Mouse (Mus musculus) liver, embryonic 15.5 days (tissue): ENCODE results near the gene Morn4. TPM values are rescaled to one million over a fixed set of nuclear protein-coding genes. Genes with fewer than 3 reads are reported as not detected.

Source experiments
- ATAC-seq: fragments of 200-750 bp; cut with Nextera tagmentation; 2 replicates; pipeline ENCODE4 v1.8.0; 2017; ENCODE audit warnings: moderate number of reproducible peaks, mild to moderate bottlenecking, moderate library complexity; ENCODE audit not compliant: insufficient read depth
- H3K27ac ChIP-seq: fragments of 300-500 bp; sonication (generic); replicated peaks from 2 replicates; pipeline ENCODE4 v1.5.1; 2015; ENCODE audit warnings: mild to moderate bottlenecking, inconsistent platforms
- H3K27me3 ChIP-seq: fragments of 300-500 bp; sonication (generic); 2 replicates; pipeline ENCODE4 v1.6.1; 2015; ENCODE audit warnings: mild to moderate bottlenecking, inconsistent platforms
- H3K36me3 ChIP-seq: fragments of 300-500 bp; sonication (generic); replicated peaks from 2 replicates; pipeline ENCODE4 v1.6.1; 2015; ENCODE audit warnings: moderate library complexity, mild to moderate bottlenecking, inconsistent platforms
- H3K4me1 ChIP-seq: fragments of 300-500 bp; sonication (generic); replicated peaks from 2 replicates; pipeline ENCODE4 v1.6.1; 2015; ENCODE audit warnings: inconsistent platforms
- H3K4me2 ChIP-seq: fragments of 300-500 bp; sonication (generic); 2 replicates; pipeline ENCODE4 v1.6.1; 2015; ENCODE audit warnings: moderate library complexity, mild to moderate bottlenecking, inconsistent platforms
- H3K4me3 ChIP-seq: fragments of 300-500 bp; sonication (generic); replicated peaks from 2 replicates; pipeline ENCODE4 v1.5.1; 2015; ENCODE audit warnings: mild to moderate bottlenecking, inconsistent platforms
- H3K9ac ChIP-seq: fragments of 300-500 bp; sonication (generic); 2 replicates; pipeline ENCODE4 v1.6.1; 2015; ENCODE audit warnings: moderate library complexity, mild to moderate bottlenecking, inconsistent platforms
- H3K9me3 ChIP-seq: fragments of 300-500 bp; sonication (generic); replicated peaks from 2 replicates; pipeline ENCODE4 v1.6.1; 2016; ENCODE audit warnings: inconsistent platforms
- WGBS: fragments of 180-500 bp; shearing (Covaris S2); methylation state at CpG from one replicate; pipeline ENCODE4 v1.1.7; 2015; ENCODE audit warnings: mixed read lengths; ENCODE audit not compliant: insufficient replicate concordance; 5-methylcytosine and 5-hydroxymethylcytosine counted together
- polyA plus RNA-seq: library from polyadenylated mRNA; unstranded; fragments of >200 nt; fragmentation: Nextera tagmentation; extraction: Ambion mirVana; gene quantifications from 2 replicates; pipeline ENCODE4 v1.2.1, GENCODE M21; 2015

Morn4 gene
- polyA plus RNA-seq, 1 experiment from 2014 or later, result 1.4 TPM

DNA sequence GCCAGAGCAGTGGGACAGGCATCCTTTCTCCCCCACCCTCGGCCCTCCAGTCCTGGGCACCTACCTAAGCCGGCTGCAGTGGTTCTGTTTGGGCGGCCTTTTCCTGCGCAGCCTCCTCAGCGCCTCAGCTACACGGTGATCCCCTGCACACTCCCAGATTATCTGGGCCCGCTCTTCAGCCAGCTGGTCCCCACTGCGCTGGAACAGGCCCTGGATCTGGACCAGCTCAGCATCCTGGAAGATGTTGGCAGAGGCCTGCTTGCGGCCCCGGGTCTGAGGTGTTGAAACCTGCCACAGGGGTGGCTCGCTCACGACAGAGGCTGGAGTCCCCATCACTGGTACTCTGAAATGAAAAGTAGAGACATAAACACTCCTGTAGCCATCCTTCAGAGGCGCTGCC lies 38.5 kb upstream of the Morn4 start:
- Histone ChIP-seq H3K27me3 (no peaks in the 10 kb centered on the region; the same call in 1 of the 2 replicates), H3K4me1 (peaks cover 35% of the 10 kb centered on the region), H3K9ac (no peak overlapping the region), H3K27ac (no peak overlapping the region), H3K4me2 (no peak overlapping the region), H3K36me3 (peaks cover 27% of the 10 kb centered on the region), H3K4me3 (no peak overlapping the region), H3K9me3 (no peaks in the 10 kb centered on the region)
- ATAC-seq, result no peak
- 77% methylated on average over 13 of the region's 13 CpGs for WGBS

DNA sequence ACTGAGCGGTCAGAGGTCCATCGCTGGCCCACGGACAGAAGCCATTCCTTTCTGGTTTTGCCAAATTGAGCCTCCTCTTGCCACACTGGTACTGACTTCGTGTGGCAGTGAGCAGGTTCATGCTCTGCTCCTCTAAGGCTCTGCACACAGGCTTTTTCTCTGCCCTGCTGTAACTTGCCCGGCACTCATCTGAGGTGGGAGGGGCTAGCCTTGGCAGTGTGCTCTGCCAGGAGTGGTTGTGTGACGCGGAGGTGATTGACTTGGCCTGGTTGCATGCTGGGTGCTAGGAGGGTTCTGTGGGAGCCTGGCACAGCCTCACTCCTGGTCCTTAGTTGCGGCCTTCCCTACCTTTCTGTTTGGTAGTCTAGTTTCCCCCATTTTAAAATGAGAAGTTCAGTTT lies 34.3 kb upstream of the Morn4 start:
- no peak for ATAC-seq
- H3K36me3 ChIP-seq, result peaks cover 40% of the 10 kb centered on the region
- H3K27ac ChIP-seq, result no peak overlapping the region
- no peak overlapping the region for H3K9ac ChIP-seq
- no peaks in the 10 kb centered on the region for H3K27me3 ChIP-seq
- H3K4me1 ChIP-seq, result peaks cover 4% of the 10 kb centered on the region
- WGBS, result 74% methylated on average over 8 of the region's 8 CpGs
- no peak overlapping the region for H3K4me2 ChIP-seq
- H3K4me3 ChIP-seq, result no peak overlapping the region
- no peaks in the 10 kb centered on the region for H3K9me3 ChIP-seq

DNA sequence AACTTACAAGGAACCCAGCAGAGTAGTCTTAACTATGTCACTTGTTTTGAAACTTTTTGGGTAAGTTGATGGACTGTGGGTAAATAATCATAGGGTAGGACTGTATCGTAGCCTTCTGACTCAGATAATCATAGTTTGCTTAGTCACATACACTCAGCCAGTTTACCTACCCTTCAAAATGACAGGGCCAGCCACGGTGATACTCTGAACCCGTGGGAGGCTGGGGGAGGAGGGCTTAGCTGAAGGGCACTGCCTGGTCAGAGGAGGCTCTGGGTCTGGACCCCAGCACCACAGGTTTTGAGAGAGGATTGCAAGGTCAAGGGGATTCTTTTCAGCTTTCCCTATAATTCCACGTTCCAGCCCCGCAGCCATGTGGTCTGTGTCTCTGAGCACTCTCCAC lies 32.4 kb upstream of the Morn4 start:
- no peaks in the 10 kb centered on the region for H3K27me3 ChIP-seq
- peak; percentile 69 for ATAC-seq
- peaks cover 4% of the 10 kb centered on the region for H3K4me1 ChIP-seq
- H3K4me3 ChIP-seq, result no peak overlapping the region
- no peak overlapping the region for H3K9ac ChIP-seq
- H3K9me3 ChIP-seq, result no peaks in the 10 kb centered on the region
- WGBS, result 53% methylated on average over 5 of the region's 5 CpGs
- no peak overlapping the region for H3K4me2 ChIP-seq
- H3K36me3 ChIP-seq, result peaks cover 54% of the 10 kb centered on the region
- H3K27ac ChIP-seq, result no peak overlapping the region

DNA sequence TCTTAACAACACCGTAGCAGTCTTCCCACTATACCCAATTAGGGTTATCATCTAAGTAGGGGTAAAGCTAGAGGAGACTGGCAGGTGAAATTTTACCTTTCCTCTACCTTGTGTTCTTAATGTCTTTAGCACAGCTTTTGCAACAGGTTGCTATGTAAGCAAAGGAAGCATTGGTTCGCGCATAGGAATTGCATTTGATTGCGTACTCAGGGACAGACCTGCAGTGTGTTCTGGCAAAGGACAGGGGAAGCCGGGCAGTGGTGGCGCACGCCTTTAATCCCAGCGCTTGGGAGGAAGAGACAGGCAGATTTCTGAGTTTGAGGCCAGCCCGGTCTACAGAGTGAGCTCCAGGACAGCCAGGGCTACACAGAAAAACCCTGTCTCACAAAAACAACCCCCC lies 32.0 kb upstream of the Morn4 start:
- peak; percentile 48; the same call in 1 of the 2 replicates for ATAC-seq
- H3K4me3 ChIP-seq, result no peak overlapping the region
- H3K9ac ChIP-seq, result no peak overlapping the region
- WGBS, result 85% methylated on average over 9 of the region's 9 CpGs
- no peak overlapping the region for H3K4me2 ChIP-seq
- no peak overlapping the region for H3K27ac ChIP-seq
- no peaks in the 10 kb centered on the region for H3K27me3 ChIP-seq
- peaks cover 4% of the 10 kb centered on the region for H3K4me1 ChIP-seq
- H3K9me3 ChIP-seq, result no peaks in the 10 kb centered on the region
- peaks cover 59% of the 10 kb centered on the region for H3K36me3 ChIP-seq

DNA sequence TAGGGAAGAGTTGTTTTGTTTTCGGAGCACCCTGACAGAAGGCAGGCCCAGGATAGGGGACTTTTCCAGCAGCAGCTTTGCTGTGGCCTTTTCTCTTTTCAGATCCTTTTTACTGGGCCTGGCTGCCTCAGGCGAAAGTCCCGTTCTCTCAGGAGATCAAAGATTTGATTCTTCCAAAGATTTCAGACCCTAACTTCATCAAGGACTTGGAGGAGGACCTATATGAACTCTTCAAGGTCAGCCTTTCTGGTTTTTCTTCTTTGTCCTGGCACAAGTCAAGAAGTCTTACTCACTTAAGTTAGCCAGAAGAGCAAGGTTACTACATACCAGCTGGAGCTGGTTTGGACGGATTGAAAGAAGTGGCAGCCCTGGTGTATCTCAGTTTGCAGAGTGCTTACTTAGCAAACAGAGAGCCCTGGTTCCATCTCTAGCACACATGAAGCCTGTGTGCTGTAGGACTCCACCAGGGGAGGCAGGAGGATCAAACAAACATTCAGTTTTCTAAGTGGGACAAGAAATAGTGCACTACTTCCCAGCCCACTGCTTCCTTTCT lies 29.7 kb upstream of the Morn4 start:
- Histone ChIP-seq H3K36me3 (peaks cover 45% of the 10 kb centered on the region), H3K27me3 (no peaks in the 10 kb centered on the region), H3K4me3 (no peak overlapping the region), H3K9ac (no peak overlapping the region), H3K4me1 (no peaks in the 10 kb centered on the region; the same call in 1 of the 2 replicates), H3K27ac (no peak overlapping the region), H3K4me2 (no peak overlapping the region), H3K9me3 (no peaks in the 10 kb centered on the region)
- WGBS, result 65% methylated on average over 4 of the region's 4 CpGs
- ATAC-seq, result no peak

DNA sequence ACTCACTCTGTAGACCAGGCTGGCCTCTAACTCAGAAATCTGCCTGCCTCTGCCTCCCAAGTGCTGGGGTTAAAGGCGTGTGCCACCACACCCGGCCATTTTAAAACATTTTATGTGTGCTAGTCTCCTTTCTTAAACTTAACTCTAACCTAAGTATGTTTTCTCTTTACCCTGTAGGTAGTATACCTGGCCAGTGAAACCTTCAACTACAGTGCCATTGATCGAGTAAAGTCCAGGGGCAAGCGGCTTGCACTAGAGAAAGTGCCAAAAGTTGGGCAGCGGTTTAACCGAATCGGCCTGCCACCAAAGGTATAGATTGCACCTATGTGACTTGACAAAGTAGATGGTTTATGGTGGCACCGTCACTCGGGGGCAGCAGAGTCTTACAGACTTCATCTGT lies 18.5 kb upstream of the Morn4 start:
- Histone ChIP-seq H3K4me1 (no peaks in the 10 kb centered on the region; the same call in 1 of the 2 replicates), H3K27me3 (no peaks in the 10 kb centered on the region), H3K36me3 (peaks cover 21% of the 10 kb centered on the region), H3K4me2 (no peak overlapping the region), H3K27ac (no peak overlapping the region), H3K4me3 (no peak overlapping the region), H3K9ac (no peak overlapping the region), H3K9me3 (no peaks in the 10 kb centered on the region)
- no peak for ATAC-seq
- 86% methylated on average over 9 of the region's 9 CpGs for WGBS

DNA sequence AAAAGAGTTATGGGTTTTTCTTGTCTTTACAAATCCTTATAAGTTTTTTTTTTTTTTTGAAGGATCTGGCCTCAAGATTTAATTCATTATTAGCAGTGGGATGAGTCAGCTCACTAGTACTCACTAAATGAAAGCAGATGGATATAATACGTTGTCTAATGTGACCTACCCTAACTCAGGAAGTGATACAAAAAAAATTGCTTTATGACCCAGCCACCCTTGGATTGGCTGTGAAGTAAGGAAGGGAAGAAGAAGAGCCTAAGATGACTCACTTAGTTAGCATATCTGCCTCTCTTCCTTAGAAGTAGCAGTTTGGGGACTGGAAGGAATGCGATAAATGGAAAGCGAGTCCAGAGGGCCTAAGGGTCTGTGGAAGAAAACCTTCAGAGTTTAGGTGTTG lies 13.2 kb upstream of the Morn4 start:
- Histone ChIP-seq H3K9me3 (no peaks in the 10 kb centered on the region), H3K9ac (no peak overlapping the region), H3K4me2 (no peak overlapping the region), H3K4me3 (no peak overlapping the region), H3K4me1 (peaks cover 2% of the 10 kb centered on the region; the same call in 1 of the 2 replicates), H3K27ac (no peak overlapping the region), H3K36me3 (peaks cover 9% of the 10 kb centered on the region), H3K27me3 (no peaks in the 10 kb centered on the region)
- 75% methylated on average over 3 of the region's 3 CpGs for WGBS
- no peak for ATAC-seq

DNA sequence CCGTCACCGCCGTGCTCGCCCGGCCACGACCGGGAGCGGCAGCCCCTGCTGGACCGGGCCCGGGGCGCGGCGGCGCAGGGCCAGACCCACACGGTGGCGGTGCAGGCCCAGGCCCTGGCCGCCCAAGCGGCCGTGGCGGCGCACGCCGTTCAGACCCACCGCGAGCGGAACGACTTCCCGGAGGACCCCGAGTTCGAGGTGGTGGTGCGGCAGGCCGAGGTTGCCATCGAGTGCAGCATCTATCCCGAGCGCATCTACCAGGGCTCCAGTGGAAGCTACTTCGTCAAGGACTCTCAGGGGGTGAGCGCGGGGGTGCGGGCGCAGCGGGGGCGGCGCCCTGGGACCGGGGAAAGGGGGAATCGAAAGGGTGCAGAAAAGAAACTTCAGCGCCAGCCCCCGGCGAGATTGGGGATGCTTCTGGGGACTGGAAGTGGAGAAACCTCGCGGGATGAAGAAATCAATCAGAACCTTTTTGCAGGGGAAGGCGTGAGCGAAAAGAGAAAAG lies 4.5 kb upstream of the Morn4 start:
- Histone ChIP-seq H3K4me2 (peak overlapping the region; percentile 90), H3K4me3 (peak overlapping the region; percentile 90), H3K4me1 (peaks cover 34% of the 10 kb centered on the region), H3K9ac (peak overlapping the region; percentile 84), H3K36me3 (peaks cover 5% of the 10 kb centered on the region; the same call in 1 of the 2 replicates), H3K9me3 (no peaks in the 10 kb centered on the region), H3K27me3 (peaks cover 4% of the 10 kb centered on the region), H3K27ac (peak overlapping the region; percentile 92)
- peak; percentile 53 for ATAC-seq
- under 1% methylated on average over 50 of the region's 52 CpGs for WGBS

DNA sequence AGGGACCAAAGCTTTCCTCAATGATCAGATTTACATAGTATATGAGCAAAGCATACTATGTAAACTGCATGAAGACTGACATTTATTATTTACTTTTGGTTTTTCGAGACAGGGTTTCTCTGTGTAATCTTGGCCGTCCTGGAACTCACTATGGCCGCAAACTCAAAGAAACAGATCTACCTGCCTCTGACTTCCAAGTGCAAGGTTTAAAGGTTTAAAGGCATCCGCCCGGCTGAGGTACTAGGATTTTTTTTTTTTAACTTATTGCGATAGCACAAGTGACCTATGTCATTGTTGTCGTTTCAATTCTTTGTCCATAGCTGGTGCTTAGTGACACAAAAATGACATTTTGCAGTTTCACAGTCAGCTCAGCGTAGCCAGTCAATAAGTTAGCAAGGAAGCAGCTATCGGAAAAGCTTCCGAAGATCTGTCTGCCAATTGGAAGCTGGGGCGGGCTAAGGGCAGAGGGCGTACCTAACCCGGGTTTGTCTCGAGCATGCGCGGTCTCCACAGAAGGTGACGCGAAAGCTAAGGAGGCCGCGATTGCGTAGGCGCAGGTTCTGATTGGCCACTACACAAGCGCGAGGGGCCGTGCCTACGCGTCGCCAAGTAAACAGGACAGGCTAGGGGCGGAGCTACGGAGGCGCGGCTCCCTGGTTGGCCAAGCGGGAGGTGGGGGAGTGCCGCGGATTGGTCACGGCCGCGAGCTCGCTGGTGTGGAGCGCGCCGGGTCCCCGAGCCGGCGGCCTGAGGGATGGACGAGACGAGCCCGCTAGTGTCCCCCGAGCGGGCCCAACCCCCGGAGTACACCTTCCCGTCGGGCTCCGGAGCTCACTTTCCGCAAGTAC lies 3.8 kb upstream of the Morn4 start, which contains the start of gene Pi4k2a:
Gene Pi4k2a, plus strand, starts transcription at position 723 of the 848 bp plus-strand sequence.
- peaks cover 5% of the 10 kb centered on the region; the same call in 1 of the 2 replicates for H3K36me3 ChIP-seq
- WGBS, result under 1% methylated on average over 55 of the region's 55 CpGs
- peak within 1 kb of the TSS; percentile 90 for H3K4me2 ChIP-seq
- no peaks in the 10 kb centered on the region for H3K9me3 ChIP-seq
- ATAC-seq, result peak; percentile 98
- peak within 1 kb of the TSS; percentile 92 for H3K27ac ChIP-seq
- peak within 1 kb of the TSS; percentile 84 for H3K9ac ChIP-seq
- H3K4me1 ChIP-seq, result peaks cover 37% of the 10 kb centered on the region
- H3K27me3 ChIP-seq, result peaks cover 7% of the 10 kb centered on the region
- peak within 1 kb of the TSS; percentile 90 for H3K4me3 ChIP-seq

DNA sequence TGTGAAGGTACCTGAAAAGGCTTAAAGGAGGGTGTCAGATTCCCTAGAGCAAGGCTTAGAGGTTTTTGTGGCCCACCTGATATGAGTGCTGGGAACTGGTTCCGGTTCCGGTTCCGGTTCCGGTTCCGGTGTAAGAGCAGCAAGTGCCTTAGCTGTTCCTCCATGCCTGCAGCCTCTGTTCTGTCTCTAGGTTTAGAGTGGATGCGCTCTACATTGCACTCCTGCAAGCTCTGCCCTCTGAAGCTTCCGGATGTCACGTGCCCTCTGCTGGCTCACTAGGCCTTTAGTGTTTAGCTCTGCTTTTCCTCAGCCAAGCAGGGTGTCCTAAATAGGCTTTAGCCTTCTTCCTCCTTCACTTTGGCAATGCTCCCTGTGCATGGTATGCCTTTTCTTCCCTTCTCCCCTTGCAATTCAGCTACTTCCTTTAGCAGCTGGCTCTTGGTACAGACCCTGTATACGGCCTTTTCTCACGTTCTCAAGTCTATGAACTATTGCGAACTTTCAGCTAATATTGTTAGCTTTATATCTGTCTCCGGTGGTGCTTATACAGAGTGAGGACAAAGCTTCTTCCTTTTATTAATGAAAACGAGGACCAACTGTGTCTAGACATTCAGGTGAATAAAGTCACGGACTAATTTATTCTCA lies 3.1 kb upstream of the Morn4 start:
- H3K4me3 ChIP-seq, result peak overlapping the region; percentile 90
- H3K27ac ChIP-seq, result peak overlapping the region; percentile 90
- WGBS, result 14% methylated on average over 14 of the region's 14 CpGs
- H3K4me1 ChIP-seq, result peaks cover 37% of the 10 kb centered on the region
- H3K9ac ChIP-seq, result peak overlapping the region; percentile 10; the same call in 1 of the 2 replicates
- H3K27me3 ChIP-seq, result peaks cover 7% of the 10 kb centered on the region
- H3K9me3 ChIP-seq, result no peaks in the 10 kb centered on the region
- no peak for ATAC-seq
- peak overlapping the region; percentile 73 for H3K4me2 ChIP-seq
- peaks cover 5% of the 10 kb centered on the region; the same call in 1 of the 2 replicates for H3K36me3 ChIP-seq

DNA sequence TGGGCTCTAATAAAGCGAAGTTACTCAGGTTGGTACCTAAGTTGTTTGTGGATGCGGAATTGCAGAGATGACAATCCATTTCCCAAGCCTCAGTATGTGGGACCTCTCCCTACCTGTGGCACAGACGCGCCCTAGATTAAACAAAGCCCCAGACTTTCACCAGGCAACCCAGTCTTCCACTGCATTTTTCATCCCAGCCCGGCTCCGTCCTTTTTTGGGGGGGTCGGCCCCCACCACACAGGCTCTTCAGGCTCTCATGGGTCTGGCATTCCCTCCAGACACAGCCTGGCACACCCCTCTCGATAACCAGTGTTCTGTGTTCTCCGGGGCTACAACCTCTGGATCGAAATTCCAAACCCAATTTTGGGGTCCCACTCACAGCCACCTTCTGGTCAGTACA lies 467 bp downstream of the Morn4 start:
- ATAC-seq, result no peak
- peak overlapping the region; percentile 78 for H3K4me2 ChIP-seq
- no peak overlapping the region for H3K27ac ChIP-seq
- H3K36me3 ChIP-seq, result no peaks in the 10 kb centered on the region
- H3K9ac ChIP-seq, result peak overlapping the region; percentile 47
- peak overlapping the region; percentile 59 for H3K4me3 ChIP-seq
- H3K4me1 ChIP-seq, result peaks cover 21% of the 10 kb centered on the region
- no peaks in the 10 kb centered on the region for H3K9me3 ChIP-seq
- 15% methylated on average over 10 of the region's 10 CpGs for WGBS
- H3K27me3 ChIP-seq, result peaks cover 7% of the 10 kb centered on the region
